Mouse (Mus musculus): ENCODE measurements around the gene Mip. TPM values are rescaled to one million over a fixed set of nuclear protein-coding genes. Genes with fewer than 3 reads are reported as not detected.

Mip gene
- polyA plus RNA-seq, 3 experiments from 2014 or later = not detected

Other genes with a start within 250 kb of the Mip start
- gene Hsd17b6, start 218.2 kb upstream of the Mip start, polyA plus RNA-seq (2017; shearing (Covaris generic)) = not detected
- gene Prim1, start 210.7 kb upstream of the Mip start, polyA plus RNA-seq (2017; shearing (Covaris generic)) = 10 to 100 TPM; 18.1 to 73.7 (median 18.2) TPM
- 1,000 to 10,000 TPM in 2 of 3 experiments, 100 to 1,000 TPM in 1; 923 to 1,212 (median 1,047) TPM for gene Naca, start 190.3 kb upstream of the Mip start, polyA plus RNA-seq (2017; shearing (Covaris generic))
- 100 to 1,000 TPM; 186 to 360 (median 347) TPM for gene Ptges3, start 166.9 kb upstream of the Mip start, polyA plus RNA-seq (2017; shearing (Covaris generic))
- 100 to 1,000 TPM; 459 to 529 (median 464) TPM for gene Atp5b, start 142.6 kb upstream of the Mip start, polyA plus RNA-seq (2017; shearing (Covaris generic))
- 10 to 100 TPM; 37.9 to 63.7 (median 44.3) TPM for gene Baz2a, start 134.3 kb upstream of the Mip start, polyA plus RNA-seq (2017; shearing (Covaris generic))
- 10 to 100 TPM; 24.7 to 29.4 (median 27.8) TPM for gene Rbms2, start 45.5 kb upstream of the Mip start, polyA plus RNA-seq (2017; shearing (Covaris generic))
- under 1 TPM in 2 of 3 experiments, not detected in 1; 0.28 to 0.58 TPM for gene Gls2, start 31.4 kb upstream of the Mip start, polyA plus RNA-seq (2017; shearing (Covaris generic))
- 10 to 100 TPM in 2 of 3 experiments, 1 to 10 TPM in 1; 7.1 to 13.6 (median 13.5) TPM for gene Spryd4, start 14.0 kb upstream of the Mip start, polyA plus RNA-seq (2017; shearing (Covaris generic))
- gene Timeless, start 6.2 kb downstream of the Mip start, polyA plus RNA-seq (2017; shearing (Covaris generic)) = 10 to 100 TPM; 23.2 to 45.9 (median 27.2) TPM
- gene Apon, start 28.3 kb downstream of the Mip start, polyA plus RNA-seq (2017; shearing (Covaris generic)) = under 1 TPM in 1 of 3 experiments, not detected in 2; 0.34 TPM
- not detected for gene Apof, start 42.8 kb downstream of the Mip start, polyA plus RNA-seq (2017; shearing (Covaris generic))
- 10 to 100 TPM; 46.5 to 69.6 (median 52.5) TPM for gene Stat2, start 44.7 kb downstream of the Mip start, polyA plus RNA-seq (2017; shearing (Covaris generic))
- gene Il23a, start 72.9 kb downstream of the Mip start, polyA plus RNA-seq (2017; shearing (Covaris generic)) = not detected
- gene Pan2, start 77.5 kb downstream of the Mip start, polyA plus RNA-seq (2017; shearing (Covaris generic)) = 10 to 100 TPM; 17.4 to 36.9 (median 27.5) TPM
- 100 to 1,000 TPM; 101 to 106 (median 102) TPM for gene Cnpy2, start 96.6 kb downstream of the Mip start, polyA plus RNA-seq (2017; shearing (Covaris generic))
- gene Cs, start 111.9 kb downstream of the Mip start, polyA plus RNA-seq (2017; shearing (Covaris generic)) = 100 to 1,000 TPM; 138 to 155 (median 155) TPM
- gene Coq10a, start 143.2 kb downstream of the Mip start, polyA plus RNA-seq (2017; shearing (Covaris generic)) = 10 to 100 TPM; 12.8 to 19.9 (median 17.3) TPM
- 1 to 10 TPM; 1.7 to 6.7 (median 3.6) TPM for gene Ankrd52, start 151.3 kb downstream of the Mip start, polyA plus RNA-seq (2017; shearing (Covaris generic))
- gene Slc39a5, start 175.4 kb downstream of the Mip start, polyA plus RNA-seq (2017; shearing (Covaris generic)) = not detected
- gene Nabp2, start 185.7 kb downstream of the Mip start, polyA plus RNA-seq (2017; shearing (Covaris generic)) = 10 to 100 TPM; 68.8 to 87.0 (median 73.8) TPM
- gene Rnf41, start 185.8 kb downstream of the Mip start, polyA plus RNA-seq (2017; shearing (Covaris generic)) = 10 to 100 TPM; 25.2 to 42.2 (median 37.9) TPM
- 10 to 100 TPM; 53.1 to 64.4 (median 57.2) TPM for gene Smarcc2, start 233.4 kb downstream of the Mip start, polyA plus RNA-seq (2017; shearing (Covaris generic))

Data from inflammation-experienced regulatory T-cells, adult 6 months (primary cell).